Mouse (Mus musculus) splenic B cell, adult 2 months (primary cell): ENCODE measurements around the gene Exoc3l4.

Experiments
- DNase-seq: peaks from one replicate; pipeline ENCODE4 v3.0.0-alpha.2; 2011; ENCODE audit warnings: low read depth, low spot score
- H3K27me3 ChIP-seq: 2 replicates; pipeline ENCODE4 v1.6.1; 2012; ENCODE audit warnings: mild to moderate bottlenecking, low read length, moderate library complexity, mixed read lengths; ENCODE audit not compliant: control insufficient read depth, poor library complexity, insufficient read depth, severe bottlenecking
- H3K36me3 ChIP-seq: 2 replicates; pipeline ENCODE4 v1.6.1; 2012; ENCODE audit warnings: mild to moderate bottlenecking, low read length, moderate library complexity, mixed read lengths; ENCODE audit not compliant: control insufficient read depth, poor library complexity, insufficient read depth, severe bottlenecking

The Exoc3l4 gene

GRCm38 (mm10) chr12:111472886-111473285, 56.1 kb downstream of the Exoc3l4 start:
- DNase-seq, result no peak
- no peaks in the 10 kb centered on the region for H3K36me3 ChIP-seq

GRCm38 (mm10) chr12:111474384-111474783, 57.6 kb downstream of the Exoc3l4 start:
- Histone ChIP-seq H3K27me3 (no peaks in the 10 kb centered on the region), H3K36me3 (no peaks in the 10 kb centered on the region)
- no peak for DNase-seq

More at GRCm38 (mm10) chr12:111472886-111473285, 56.1 kb downstream of the Exoc3l4 start:
- no peaks in the 10 kb centered on the region for H3K27me3 ChIP-seq

- no peak for DNase-seq
- H3K27me3 ChIP-seq, result no peaks in the 10 kb centered on the region
Observed at GRCm38 (mm10) chr12:111474893-111475643, 58.3 kb downstream of the Exoc3l4 start.

GRCm38 (mm10) chr12:111478924-111479323, 62.1 kb downstream of the Exoc3l4 start:
- Histone ChIP-seq H3K27me3 (no peaks in the 10 kb centered on the region), H3K36me3 (no peaks in the 10 kb centered on the region)
- DNase-seq, result no peak

More at GRCm38 (mm10) chr12:111474893-111475643, 58.3 kb downstream of the Exoc3l4 start:
- no peaks in the 10 kb centered on the region for H3K36me3 ChIP-seq

GRCm38 (mm10) chr12:111479917-111480316, 63.1 kb downstream of the Exoc3l4 start:
- DNase-seq, result peak; percentile 22
- no peaks in the 10 kb centered on the region for H3K36me3 ChIP-seq
- no peaks in the 10 kb centered on the region for H3K27me3 ChIP-seq
